Mouse (Mus musculus) urinary bladder, adult 2 months (tissue): ENCODE results near the gene Fads1. TPM values are rescaled to one million over a fixed set of nuclear protein-coding genes. Genes with fewer than 3 reads are reported as not detected.
"Not testable (repeated sequence)": the region's sequence is repeated elsewhere in the genome, so short reads cannot be mapped to it uniquely, and the experiment has no call there.

ENCODE experiments used
- DNase-seq: peaks from one replicate; pipeline ENCODE4 v3.0.0; 2022; ENCODE audit warnings: low spot score
- polyA plus RNA-seq: library from polyadenylated mRNA; depleted of rRNA; stranded (reverse); fragments of >200 nt; gene quantifications from 2 replicates; pipeline ENCODE4 v1.2.3, GENCODE M21; 2012; rRNA removed

Gene Fads1
- polyA plus RNA-seq: 75.3 and 95.1 TPM in 2 replicates

DNA sequence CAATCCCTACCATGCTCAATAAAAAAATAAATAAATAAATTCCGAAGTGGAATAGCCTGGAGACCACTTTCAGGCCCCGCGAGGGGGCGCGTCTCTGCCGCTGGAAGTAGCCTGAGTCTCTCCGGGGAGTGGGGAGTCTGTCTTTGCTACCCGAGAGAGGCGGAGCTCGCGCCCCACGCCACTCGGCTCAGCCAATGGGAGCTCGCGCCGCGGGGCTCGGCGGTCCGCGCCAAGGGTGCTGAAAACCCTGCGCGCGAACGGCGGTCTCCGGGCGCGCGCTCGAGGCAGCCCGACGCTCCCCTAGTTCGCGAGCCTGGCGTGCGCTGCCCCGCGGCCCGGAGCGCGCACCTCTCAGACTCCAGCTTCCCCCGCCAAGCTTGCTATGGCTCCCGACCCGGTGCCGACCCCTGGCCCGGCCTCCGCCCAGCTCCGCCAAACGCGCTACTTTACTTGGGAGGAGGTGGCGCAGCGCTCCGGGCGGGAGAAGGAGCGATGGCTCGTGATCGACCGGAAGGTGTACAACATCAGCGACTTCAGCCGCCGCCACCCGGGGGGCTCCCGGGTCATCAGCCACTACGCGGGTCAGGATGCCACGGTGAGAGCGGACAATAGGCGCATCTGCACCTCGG is at the start of gene Fads1:
TSS of gene Fads1 (plus strand) at position 219 of the 629 bp plus-strand sequence.
- peak; percentile 88 for DNase-seq

DNA sequence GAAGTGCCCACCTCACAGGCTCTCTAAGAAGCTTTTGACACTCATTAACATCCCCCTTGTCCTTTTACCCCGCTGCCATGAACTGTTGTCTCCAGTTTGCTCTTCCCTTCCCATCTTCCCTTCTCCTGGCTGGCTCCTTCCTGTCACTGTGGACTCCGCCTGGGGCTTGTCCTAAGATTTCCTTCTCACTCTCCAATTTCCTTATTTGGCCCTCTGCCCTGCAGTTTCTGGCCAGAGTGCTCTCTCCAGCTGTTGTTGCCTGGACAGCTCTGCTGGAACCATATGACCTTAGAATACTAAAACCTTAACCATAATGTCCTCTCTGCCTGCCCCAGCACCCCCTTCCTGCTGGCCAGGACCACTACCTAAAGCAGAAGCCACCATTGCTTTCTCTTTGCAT is 48.0 kb upstream of the Fads1 start:
- no peak for DNase-seq

DNA sequence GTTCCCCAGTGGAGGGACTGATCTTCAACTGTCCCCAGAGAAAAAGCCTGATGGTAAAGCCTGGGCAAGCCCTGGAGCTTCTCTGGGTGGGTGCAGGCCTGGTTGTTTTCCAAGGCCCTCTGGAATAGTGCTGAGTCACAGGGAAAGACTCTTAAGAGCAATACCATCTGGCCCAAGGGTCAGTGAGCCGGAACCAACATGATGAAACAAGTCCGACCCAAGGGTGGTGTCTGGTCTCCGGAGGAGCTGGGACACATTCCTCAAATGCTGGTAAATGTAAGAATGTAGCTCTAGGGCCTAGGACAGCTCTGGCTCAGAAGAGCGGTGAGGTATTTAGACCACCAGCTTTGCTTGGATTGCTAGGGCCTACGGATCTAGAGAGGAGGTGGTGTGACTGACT is 45.3 kb upstream of the Fads1 start:
- peak; percentile 41 for DNase-seq

DNA sequence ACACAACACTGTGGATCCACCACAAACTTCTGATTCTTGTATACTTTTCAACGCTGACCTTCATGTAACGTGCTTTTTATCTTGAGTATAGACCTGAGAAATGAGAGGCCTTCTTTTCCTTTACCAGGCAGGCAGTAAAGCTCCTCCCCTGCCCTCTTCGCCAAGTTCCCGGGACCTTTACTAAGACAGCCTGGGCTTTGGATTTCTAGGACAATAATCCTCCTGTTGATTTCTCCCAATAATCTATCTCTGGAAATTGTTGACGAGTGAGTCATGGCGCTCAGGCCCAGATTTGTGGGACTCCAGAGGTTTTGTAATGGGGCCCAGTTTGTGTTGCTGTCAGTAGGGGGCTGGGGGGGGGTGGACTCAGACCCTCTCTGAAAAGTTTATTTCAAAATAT is 43.0 kb upstream of the Fads1 start:
- DNase-seq: no peak

DNA sequence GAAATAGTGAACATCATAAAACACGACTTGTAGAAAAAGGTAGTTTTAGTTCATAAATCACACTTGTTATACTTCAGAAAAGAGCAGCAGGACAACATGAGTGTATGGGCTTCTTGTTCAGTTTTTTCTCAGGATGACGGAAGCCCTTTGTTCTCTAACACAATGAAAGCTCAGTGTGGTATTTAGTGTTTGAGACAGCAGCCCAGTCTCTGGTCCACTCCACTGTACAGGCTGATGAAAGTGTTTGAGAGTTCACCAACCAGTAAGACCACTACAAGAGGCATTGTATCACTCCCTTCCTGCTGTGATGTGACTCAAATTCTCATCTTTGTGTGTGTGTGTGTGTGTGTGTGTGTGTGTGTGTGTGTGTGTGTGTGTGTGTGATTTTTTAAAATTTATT is 39.0 kb upstream of the Fads1 start:
- DNase-seq: no peak

DNA sequence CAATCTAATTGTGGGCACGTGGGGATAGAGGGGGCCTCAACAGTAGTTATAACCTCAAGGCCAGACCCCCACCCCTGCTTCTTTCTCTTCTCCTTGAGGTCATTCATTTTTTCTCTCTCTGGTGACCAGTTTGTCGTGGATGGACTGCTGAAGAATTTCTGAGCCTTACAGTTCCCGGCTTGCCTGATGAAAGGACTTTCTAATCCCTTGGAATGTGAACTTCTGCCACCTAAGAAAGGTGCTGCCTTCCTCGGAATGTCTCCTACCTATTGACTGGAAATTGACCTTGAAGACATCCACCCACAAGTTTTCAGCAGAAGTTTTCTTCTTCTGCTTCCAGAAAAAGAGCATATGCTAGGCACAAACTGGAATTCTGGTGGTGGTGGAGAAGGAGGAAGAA is 38.2 kb upstream of the Fads1 start:
- peak; percentile 4 for DNase-seq

DNA sequence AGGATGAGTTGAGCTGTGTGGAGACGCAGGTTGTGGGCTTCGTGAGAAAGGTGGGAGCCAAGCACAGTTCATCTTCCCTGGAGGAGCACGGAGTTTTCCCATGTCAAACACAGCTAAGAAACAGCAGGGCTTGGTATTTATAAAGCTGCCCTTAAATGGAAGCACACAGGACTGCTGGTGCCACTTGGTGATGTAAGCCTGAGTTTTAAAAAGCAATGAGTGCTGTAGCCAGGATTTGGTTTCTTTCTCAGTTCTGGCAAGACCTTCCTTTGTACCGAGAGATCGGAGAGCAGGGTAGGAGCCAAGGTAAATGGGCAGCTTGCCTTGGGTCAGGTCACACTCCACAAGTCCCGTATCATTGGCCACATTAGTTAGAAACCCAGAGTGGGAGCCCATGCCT is 34.1 kb upstream of the Fads1 start:
- DNase-seq: peak; percentile 15

DNA sequence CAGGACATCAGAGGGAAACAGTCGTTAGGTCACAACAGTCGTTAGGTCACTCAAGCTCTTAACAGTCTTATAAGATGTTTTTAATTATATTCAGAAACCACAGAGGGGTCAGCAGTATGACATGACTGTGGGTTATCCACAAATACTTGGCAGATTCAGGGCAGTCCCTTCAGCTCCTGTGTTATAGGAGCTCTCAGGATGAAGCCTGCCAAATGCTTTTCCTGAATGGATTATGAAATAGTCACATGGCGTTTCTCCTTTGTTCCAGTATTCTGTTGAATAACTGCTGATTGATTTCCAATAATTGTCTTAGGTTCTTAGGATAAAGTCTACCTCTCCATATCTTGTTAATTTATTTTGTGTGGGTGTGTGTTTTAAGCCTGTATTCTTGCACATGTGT is 33.5 kb upstream of the Fads1 start:
- no peak for DNase-seq

DNA sequence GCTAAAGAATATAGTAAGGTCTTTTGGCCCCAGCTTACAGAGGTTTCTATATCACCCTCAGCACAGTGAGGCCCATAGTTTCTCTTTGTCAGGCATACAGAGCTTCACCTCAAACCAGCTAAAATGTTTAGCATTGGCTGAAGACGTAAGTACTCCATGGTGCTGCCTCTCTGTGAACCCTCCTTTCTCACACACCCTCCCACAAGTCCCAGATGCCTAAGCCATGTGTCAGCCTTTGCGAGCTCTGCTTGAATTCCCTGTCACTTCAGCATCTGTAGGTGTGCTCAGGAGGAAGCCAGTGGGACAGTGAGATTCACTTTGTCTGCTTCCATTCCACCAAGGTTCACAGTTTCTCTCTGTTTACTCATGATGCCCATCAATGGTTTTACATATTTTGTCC is 25.0 kb upstream of the Fads1 start:
- no peak for DNase-seq

DNA sequence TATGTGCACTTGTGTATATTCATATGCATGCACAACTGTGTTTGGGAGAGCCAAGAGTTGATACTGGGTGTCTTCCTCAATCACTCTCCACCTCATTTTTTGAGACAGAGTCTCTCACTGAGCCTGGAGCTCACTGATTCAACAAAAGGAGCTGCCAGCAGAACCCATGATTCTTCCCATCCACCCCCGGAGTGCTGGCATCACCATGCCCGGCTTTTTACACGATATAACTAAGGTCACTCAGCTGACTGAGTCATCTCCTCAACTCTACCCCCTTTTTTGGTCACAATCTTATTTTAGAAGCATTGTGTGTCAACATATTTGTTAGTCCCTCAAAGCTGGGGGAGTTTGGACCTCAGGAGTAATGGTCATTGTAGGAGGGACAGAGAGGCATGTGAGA is 18.8 kb upstream of the Fads1 start:
- no peak for DNase-seq

DNA sequence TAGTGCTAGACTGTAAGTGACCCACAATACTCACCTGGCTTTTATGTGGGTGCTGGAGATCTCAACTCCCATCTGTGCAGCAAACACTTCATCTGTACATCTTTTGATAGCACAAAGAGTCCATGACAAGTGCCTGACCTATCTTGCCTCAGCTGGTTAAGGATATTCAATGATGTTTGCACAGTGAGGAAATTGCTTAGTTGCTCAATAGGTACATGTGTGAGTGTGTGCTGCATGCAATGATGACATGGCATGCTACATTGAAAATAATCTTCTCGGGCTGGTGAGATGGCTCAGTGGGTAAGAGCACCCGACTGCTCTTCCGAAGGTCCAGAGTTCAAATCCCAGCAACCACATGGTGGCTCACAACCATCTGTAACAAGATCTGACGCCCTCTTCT is 16.8 kb upstream of the Fads1 start:
- not testable (repeated sequence) for DNase-seq

DNA sequence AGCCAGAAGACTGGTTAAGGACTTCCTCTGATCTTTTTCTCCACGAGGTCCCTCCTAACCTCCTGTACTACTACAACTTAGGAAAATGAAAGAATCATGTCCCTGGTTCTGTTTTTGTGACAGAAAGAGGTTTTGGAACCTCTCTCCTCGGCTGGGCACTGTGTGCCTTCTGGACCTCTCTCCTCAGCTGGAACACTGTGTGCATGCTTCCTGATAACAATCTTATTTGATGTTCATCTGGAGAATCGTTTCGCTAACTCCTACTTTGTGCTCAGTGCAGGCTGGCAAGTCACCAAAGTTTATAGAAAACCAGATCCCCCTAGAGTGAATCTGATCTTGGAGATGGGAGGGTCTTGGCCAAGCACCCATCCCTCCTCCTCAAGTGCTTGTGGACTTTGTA is 15.6 kb upstream of the Fads1 start:
- DNase-seq: no peak

DNA sequence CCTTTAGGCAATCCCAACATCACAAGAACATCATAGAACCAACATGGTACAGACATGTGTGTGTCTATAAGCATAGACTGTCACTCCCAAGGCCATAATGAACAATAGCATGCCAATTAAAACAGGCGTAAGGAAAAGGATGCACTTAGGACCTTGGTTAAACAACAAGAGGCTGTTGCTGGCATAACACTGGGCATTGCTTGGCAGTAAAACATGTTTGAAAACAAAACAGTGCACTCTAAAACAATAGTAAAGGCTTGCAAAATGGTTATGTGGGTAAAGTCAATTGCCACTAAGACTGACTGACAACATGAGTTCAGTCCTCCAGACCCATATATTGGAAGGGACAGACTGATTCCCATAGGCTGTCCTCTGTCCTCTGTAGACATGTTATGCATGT is 14.7 kb upstream of the Fads1 start:
- no peak for DNase-seq

DNA sequence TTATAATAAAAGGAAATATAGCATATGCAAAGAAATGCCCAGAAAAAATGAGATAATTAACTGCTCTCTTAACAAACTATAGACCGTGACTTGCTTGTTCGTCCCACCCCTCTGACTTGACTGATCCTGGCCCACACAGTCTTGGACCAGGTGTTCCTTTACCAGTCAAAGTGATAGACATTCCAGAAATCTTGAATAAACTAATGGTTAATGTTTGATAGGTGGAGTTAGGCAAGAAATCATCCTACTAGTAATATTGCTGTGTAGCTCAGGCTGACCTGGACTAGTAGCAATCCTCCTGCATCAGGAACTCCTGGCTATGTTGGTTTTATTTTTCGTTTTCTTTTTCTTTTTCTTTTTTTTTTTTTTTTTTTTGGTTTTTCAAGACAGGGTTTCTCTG is 14.2 kb upstream of the Fads1 start:
- DNase-seq: no peak

DNA sequence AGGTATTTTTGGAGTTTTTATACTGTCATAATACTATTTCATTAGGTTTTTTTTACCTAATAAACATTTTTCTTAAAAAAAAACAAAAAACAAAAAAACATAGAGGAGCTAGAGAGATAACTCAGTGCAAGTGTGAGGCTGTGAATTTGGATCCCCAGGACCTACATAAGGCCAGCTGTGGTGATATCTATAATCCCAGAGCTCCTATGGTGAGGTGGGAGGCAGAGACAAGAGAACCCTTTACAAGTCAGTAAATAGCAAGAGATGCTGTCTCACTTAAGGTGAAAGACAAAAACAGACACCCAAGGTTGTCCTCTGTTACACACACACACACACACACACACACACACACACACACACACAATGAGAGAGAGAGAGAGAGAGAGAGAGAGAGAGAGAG is 13.5 kb upstream of the Fads1 start:
- DNase-seq: no peak

DNA sequence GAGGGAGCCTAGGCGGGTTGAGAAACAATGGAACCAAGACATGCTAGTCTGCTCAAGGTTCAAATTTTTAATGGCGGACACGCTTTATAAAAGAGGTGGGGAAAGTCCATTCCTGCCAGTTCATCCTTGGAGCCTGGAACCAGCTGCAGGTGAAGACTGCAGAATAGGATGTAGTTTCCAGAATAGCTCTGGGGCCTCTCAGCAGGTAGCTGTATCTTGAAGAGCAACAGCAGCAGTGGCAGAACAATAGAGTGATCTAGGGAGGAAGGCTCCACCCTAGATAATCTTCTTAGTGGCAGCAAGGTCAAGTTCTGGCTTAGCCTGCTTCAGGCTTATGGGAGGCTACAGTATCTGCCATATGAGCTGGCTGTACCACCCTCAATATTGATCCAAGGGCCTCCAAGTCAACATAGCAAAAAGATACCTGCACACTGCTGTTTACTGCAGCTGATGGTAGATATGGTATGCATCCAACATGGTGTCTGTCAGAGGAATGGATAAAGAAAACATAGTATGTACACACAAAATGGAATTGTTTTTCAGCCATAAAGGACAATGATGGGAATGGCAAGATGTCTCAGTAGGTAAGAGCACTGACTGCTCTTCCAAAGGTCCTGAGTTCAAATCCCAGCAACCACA is 12.9 kb upstream of the Fads1 start:
- not testable (repeated sequence) for DNase-seq

DNA sequence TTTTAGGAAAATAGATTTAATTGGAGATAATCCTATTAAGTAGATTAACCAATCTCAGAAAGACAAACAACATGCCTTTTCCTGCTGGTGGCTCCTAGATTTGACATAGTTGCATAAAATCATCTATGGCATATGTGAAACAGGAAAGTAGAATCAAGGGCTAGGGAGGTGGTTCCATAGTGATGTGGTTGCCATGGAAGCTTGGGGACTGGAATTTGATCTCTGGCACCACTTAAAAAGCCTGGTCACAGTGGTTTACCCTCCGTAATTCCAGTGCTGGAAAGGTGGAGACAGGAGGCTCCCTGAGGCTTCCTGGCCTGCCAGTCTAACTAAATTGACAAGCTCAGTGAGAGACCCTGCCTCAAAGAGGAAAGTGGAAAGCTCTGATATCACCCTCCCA is 12.2 kb upstream of the Fads1 start:
- DNase-seq: no peak

DNA sequence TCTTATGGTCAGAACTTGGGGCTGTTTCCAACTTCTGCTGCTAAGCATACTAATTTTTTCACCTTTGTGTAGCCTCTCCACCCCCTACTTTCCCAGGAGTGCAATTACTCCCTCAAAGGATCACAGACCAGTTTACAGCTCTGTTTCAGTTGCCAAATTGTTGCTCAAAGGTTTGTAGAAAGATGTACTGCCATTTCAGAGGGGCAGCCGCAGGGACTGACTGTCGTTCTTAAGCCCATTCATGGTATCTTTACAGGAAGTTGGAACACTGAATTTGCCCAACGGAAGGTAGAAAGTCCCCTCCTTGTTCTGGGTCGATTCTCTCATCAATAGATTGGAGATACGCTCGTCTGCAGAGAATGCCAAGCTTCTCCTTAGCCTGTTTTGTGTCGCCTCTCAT is 11.3 kb upstream of the Fads1 start:
- DNase-seq: no peak

DNA sequence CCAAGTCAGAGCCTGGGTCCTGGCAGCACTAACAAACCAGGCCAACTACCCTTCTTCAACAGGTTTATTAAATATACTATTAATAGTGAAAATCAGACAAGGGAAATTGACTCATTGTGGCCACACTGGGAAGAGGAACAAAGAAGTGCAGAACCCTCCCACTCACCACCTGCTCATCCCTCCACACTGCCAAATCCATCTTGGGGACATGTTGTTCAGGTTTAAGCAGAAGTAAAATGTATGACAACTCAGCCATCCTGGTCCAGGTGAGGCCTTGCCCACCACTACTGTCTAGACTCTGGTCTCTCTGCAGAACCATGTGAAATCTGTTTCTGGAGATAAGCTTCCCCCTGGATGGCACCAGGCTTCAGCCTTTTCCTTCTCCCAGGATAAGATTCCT is 10.8 kb upstream of the Fads1 start:
- no peak for DNase-seq

DNA sequence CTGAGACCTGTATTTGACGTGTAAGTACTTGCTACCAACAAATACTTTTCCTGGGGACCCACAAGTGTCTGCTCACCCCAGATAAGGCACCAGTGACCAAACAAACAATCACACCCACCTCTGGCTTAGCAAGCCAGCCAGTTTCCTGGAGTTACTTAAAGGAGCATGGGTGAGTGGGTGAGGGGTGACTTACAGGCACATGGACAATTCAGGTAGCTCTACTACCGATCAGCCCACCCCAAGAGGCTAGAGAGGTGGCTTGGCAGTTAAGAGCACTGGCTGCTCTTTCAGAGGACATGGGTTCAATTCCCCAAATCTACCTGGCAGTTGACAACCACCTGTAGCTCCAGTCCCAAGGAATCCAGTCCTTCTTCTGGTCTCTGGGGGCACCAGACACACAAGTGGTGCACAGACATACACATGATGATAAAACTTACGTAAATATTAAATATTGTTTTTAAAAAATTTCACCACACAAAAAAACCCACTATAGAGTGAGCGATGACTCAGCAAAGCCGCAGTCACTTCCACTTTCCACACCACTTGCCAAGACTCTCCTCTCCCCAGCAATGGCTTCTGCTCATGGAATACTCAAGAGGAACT is 9.5 kb upstream of the Fads1 start:
- no peak for DNase-seq

DNA sequence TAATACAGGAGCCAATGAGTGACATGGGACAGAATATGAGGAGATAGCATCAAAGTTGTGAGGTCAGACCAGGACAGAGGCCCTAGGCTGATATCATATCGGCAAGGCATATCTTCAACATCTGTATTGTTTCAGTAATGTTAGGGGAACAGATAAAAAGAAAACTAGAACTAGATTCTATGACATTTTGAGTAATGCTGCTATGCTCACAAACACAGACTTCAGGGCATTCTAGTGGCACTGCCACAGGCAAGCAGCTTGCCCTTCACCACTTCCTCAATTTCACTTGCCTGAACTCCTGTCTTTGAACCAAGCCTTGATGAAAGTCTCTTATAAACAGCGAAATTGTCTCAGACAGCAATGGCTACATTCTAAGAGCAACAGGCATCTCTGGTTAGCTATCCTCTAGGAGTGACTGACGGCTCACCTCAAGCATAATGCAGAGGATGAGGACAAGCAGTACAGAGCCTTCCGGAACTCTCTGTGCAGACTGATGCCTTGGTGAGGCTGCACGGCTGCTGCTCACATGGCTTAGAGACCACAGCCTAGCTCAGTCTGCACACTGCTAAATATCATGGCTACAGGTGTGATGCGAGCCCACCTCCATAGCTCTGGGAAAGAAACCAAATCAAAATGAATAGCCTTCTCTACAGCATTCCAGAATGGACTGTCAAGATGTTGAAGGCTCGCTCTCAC is 8.7 kb upstream of the Fads1 start:
- no peak for DNase-seq

DNA sequence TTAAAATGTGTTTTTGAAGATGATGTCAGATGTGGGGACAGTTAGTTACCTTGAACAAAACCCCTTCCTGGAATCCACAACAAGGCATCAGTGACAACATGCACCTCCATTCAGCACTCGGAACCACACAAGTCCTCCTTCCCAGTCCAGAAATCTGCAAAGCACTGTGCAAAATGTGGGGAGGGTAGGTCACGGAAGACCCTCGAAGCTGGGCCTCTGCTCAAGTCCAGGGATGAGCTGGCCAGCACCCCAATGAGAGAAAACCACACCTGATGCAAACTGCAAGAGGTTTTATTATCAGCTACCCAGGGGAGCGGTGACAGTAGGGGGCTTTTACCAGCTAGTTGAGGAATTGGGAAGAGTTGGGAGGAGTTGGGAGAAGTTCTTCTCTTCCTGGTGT is 7.7 kb upstream of the Fads1 start:
- no peak for DNase-seq

DNA sequence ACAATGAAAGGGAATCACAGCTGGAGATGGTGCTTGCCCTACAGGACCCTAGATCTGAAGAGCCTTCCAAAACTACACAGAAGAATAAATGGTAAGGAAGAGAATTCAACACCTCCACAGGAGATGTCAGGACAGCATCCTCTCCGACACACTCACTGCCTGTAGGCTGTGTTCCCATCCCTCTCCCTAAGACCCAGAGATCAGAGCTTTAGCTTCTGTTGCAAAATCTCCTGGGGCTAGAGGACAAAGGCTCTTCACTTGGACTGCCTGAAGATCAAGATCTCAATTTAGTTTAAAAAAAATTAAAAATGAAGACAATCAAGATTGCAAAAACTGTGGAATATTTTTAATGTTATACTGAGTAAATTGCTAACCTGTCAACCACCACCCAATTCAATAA is 6.2 kb upstream of the Fads1 start:
- no peak for DNase-seq
